Mouse (Mus musculus) inflammation-experienced regulatory T-cells, adult 6 months (primary cell): ENCODE measurements around the gene Apol7e. TPM values are rescaled to one million over a fixed set of nuclear protein-coding genes. Genes with fewer than 3 reads are reported as not detected.

Experiments used
- polyA plus RNA-seq, 3 experiments: library from polyadenylated mRNA; unstranded; fragments of 100-300 nt; shearing (Covaris generic); gene quantifications; one replicate each; pipeline ENCODE4 v1.2.1; 2017

Apol7e gene
- polyA plus RNA-seq, 3 experiments from 2014 or later: 64.9 to 108 (median 93.0) TPM

Other genes starting within 250 kb of the Apol7e start
- gene Apol10a, start 221.8 kb upstream of the Apol7e start, polyA plus RNA-seq: not detected
- not detected for gene Apol11a, start 190.6 kb upstream of the Apol7e start, polyA plus RNA-seq
- 1 to 10 TPM in 1 of 3 experiments, not detected in 2; 1.9 TPM for gene Apol7c, start 165.5 kb upstream of the Apol7e start, polyA plus RNA-seq
- gene 1700025B11Rik, start 137.0 kb upstream of the Apol7e start, polyA plus RNA-seq: not detected
- 1 to 10 TPM; 2.1 to 9.7 (median 8.8) TPM for gene Apol10b, start 102.7 kb upstream of the Apol7e start, polyA plus RNA-seq
- not detected for gene Gm36245, start 99.6 kb upstream of the Apol7e start, polyA plus RNA-seq
- under 1 TPM in 2 of 3 experiments, not detected in 1; 0.29 to 0.71 TPM for gene Apol11b, start 55.6 kb upstream of the Apol7e start, polyA plus RNA-seq
- 10 to 100 TPM in 2 of 3 experiments, 1 to 10 TPM in 1; 8.5 to 51.6 (median 42.3) TPM for gene Apol9b, start 30.2 kb downstream of the Apol7e start, polyA plus RNA-seq
- 1 to 10 TPM in 1 of 3 experiments, not detected in 2; 1.2 TPM for gene Apol8, start 58.1 kb downstream of the Apol7e start, polyA plus RNA-seq
- 100 to 1,000 TPM; 218 to 293 (median 259) TPM for gene Myh9, start 143.3 kb downstream of the Apol7e start, polyA plus RNA-seq
- gene Txn2, start 230.1 kb downstream of the Apol7e start, polyA plus RNA-seq: 100 to 1,000 TPM; 178 to 243 (median 221) TPM